Mouse (Mus musculus): ENCODE measurements around the gene Acad8. TPM values are rescaled to one million over a fixed set of nuclear protein-coding genes. Genes with fewer than 3 reads are reported as not detected.

Gene Acad8
- polyA plus RNA-seq, 1 experiment: 24.0 TPM

DNA sequence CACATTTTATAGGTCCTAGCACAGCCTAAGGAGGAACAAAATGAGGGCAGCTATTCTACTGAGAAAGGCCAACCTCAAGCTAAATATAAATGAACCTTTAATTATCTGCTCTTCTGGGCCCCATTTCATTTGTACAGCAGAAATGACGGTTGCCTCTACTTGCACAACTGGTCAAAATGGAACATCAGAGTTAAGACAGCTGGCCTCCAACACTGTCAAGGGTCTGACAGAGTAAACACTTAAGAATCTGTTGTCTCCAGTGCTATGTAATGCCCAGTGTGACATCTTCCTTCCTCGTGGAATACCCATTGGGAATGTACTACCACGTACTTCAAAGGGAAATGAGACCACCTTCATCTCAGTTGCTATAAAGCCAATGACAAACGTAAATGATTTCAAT lies 12.2 kb upstream of the Acad8 start:
- TF ChIP-seq POLR2A (IDR thresholded peaks at IDR 0.05; ENCODE audit: low read depth, low read length) (no peak), CTCF (IDR thresholded peaks at IDR 0.05; ENCODE audit: borderline replicate concordance, insufficient read depth, low read length) (no peak)
- no peaks in the 10 kb centered on the region for H3K4me1 ChIP-seq (ENCODE audit: control insufficient read depth, insufficient read depth, low read length)
- no peak overlapping the region for H3K4me3 ChIP-seq (ENCODE audit: insufficient read depth, low read length)
- H3K27ac ChIP-seq (ENCODE audit: insufficient read depth, low read length): no peak overlapping the region

GRCm38 (mm10) chr9:27009231-27009630 lies 9.9 kb upstream of the Acad8 start:
- TF ChIP-seq CTCF (IDR thresholded peaks at IDR 0.05; ENCODE audit: borderline replicate concordance, insufficient read depth, low read length) (no peak), POLR2A (IDR thresholded peaks at IDR 0.05; ENCODE audit: low read depth, low read length) (no peak)
- Histone ChIP-seq H3K27ac (ENCODE audit: insufficient read depth, low read length) (no peak overlapping the region), H3K4me3 (ENCODE audit: insufficient read depth, low read length) (no peak overlapping the region), H3K4me1 (ENCODE audit: control insufficient read depth, insufficient read depth, low read length) (no peaks in the 10 kb centered on the region)

- Histone ChIP-seq H3K4me1 (ENCODE audit: control insufficient read depth, insufficient read depth, low read length) (no peaks in the 10 kb centered on the region), H3K4me3 (ENCODE audit: insufficient read depth, low read length) (no peak overlapping the region), H3K27ac (ENCODE audit: insufficient read depth, low read length) (no peak overlapping the region)
- TF ChIP-seq CTCF (IDR thresholded peaks at IDR 0.05; ENCODE audit: borderline replicate concordance, insufficient read depth, low read length) (no peak), POLR2A (IDR thresholded peaks at IDR 0.05; ENCODE audit: low read depth, low read length) (no peak)
These were observed 7.5 kb upstream of the Acad8 start for GRCm38 (mm10) chr9:27006866-27007265.

GRCm38 (mm10) chr9:27005933-27006332 lies 6.6 kb upstream of the Acad8 start:
- no peak overlapping the region for H3K4me3 ChIP-seq (ENCODE audit: insufficient read depth, low read length)
- peaks cover 4% of the 10 kb centered on the region; the same call in 1 of the 2 replicates for H3K4me1 ChIP-seq (ENCODE audit: control insufficient read depth, insufficient read depth, low read length)
- TF ChIP-seq POLR2A (IDR thresholded peaks at IDR 0.05; ENCODE audit: low read depth, low read length) (no peak), CTCF (IDR thresholded peaks at IDR 0.05; ENCODE audit: borderline replicate concordance, insufficient read depth, low read length) (no peak)

GRCm38 (mm10) chr9:27005231-27005630 lies 5.9 kb upstream of the Acad8 start:
- TF ChIP-seq CTCF (IDR thresholded peaks at IDR 0.05; ENCODE audit: borderline replicate concordance, insufficient read depth, low read length) (no peak), POLR2A (IDR thresholded peaks at IDR 0.05; ENCODE audit: low read depth, low read length) (no peak)
- H3K27ac ChIP-seq (ENCODE audit: insufficient read depth, low read length): no peak overlapping the region
- H3K4me1 ChIP-seq (ENCODE audit: control insufficient read depth, insufficient read depth, low read length): peaks cover 6% of the 10 kb centered on the region
- no peak overlapping the region for H3K4me3 ChIP-seq (ENCODE audit: insufficient read depth, low read length)

More at GRCm38 (mm10) chr9:27005933-27006332, 6.6 kb upstream of the Acad8 start:
- no peak overlapping the region for H3K27ac ChIP-seq (ENCODE audit: insufficient read depth, low read length)

DNA sequence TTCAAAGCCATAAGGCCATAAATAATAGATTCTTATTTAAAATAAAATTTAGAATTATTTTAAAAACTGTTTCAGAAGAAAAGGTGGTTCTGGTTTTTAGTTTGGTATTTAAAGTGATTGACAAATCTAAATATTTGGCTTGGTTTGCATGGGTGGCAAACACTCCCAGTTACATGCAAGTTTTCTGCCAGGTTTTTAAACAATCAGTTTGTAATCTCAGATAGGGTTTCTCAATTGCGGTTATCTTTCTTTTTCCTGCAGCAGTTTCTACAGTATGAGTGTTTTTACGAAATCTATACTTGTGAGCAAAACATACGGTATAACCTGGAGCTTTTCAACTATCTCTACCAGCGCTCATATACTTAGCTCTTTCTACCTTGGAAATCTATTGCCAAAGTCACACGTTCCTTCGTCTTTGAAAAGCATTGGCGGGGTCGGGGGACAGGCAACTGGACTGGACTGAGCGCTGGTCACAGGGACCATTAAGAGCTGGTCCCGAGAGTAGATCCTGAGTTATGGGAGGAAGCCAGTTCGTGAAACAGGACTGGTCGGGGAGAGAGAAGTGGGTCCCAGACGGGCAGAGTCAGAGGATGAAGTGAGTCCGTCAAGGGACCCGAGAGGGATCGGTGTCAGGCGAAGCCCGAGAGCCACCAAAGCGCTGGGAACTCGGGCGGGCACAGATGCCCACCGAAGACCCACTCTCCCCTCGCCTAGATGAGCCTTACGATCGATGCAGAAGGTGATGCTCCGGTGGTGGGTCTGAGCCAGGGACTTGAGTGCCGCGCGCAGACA lies 501 bp downstream of the Acad8 start:
- Histone ChIP-seq H3K4me3 (ENCODE audit: insufficient read depth, low read length) (peak overlapping the region; percentile 91), H3K27ac (ENCODE audit: insufficient read depth, low read length) (0 out of 2 replicates have a peak overlapping the region, but pooled peaks have one; percentile 46), H3K4me1 (ENCODE audit: control insufficient read depth, insufficient read depth, low read length) (peaks cover 8% of the 10 kb centered on the region)
- no peak for TF ChIP-seq POLR2A (IDR thresholded peaks at IDR 0.05; ENCODE audit: low read depth, low read length)
- no peak for TF ChIP-seq CTCF (IDR thresholded peaks at IDR 0.05; ENCODE audit: borderline replicate concordance, insufficient read depth, low read length)

DNA sequence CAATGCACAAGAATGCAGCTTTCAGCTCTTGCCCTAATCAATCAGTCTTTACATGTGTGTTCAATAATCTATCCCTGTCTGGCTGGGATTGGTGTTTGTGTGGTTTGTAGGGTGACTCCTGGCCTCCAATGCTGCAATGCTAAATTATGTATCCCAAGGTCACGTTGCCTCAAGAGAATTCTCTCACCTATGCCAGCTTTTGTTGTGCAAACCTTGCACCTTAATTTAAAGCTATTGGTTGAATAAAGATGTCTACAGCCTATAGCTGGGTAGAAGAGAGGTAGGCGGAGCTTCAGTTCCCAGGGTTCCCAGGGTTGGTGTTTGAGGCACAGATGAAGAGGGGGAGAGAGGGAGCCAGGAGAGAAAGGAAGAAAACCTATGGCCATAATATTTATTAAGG lies 1.9 kb downstream of the Acad8 start:
- TF ChIP-seq CTCF (IDR thresholded peaks at IDR 0.05; ENCODE audit: borderline replicate concordance, insufficient read depth, low read length) (no peak), POLR2A (IDR thresholded peaks at IDR 0.05; ENCODE audit: low read depth, low read length) (no peak)
- Histone ChIP-seq H3K4me3 (ENCODE audit: insufficient read depth, low read length) (no peak overlapping the region), H3K4me1 (ENCODE audit: control insufficient read depth, insufficient read depth, low read length) (peaks cover 8% of the 10 kb centered on the region), H3K27ac (ENCODE audit: insufficient read depth, low read length) (no peak overlapping the region)

- no peak overlapping the region for H3K4me3 ChIP-seq (ENCODE audit: insufficient read depth, low read length)
- H3K27ac ChIP-seq (ENCODE audit: insufficient read depth, low read length): no peak overlapping the region
- H3K4me1 ChIP-seq (ENCODE audit: control insufficient read depth, insufficient read depth, low read length): peaks cover 8% of the 10 kb centered on the region
- no peak for TF ChIP-seq CTCF (IDR thresholded peaks at IDR 0.05; ENCODE audit: borderline replicate concordance, insufficient read depth, low read length)
- TF ChIP-seq POLR2A (IDR thresholded peaks at IDR 0.05; ENCODE audit: low read depth, low read length): no peak
These were observed 2.3 kb downstream of the Acad8 start for GRCm38 (mm10) chr9:26997062-26997461.

GRCm38 (mm10) chr9:26993900-26994299 lies 5.5 kb downstream of the Acad8 start:
- H3K4me1 ChIP-seq (ENCODE audit: control insufficient read depth, insufficient read depth, low read length): peaks cover 2% of the 10 kb centered on the region; the same call in 1 of the 2 replicates
- H3K27ac ChIP-seq (ENCODE audit: insufficient read depth, low read length): no peak overlapping the region
- no peak overlapping the region for H3K4me3 ChIP-seq (ENCODE audit: insufficient read depth, low read length)
- TF ChIP-seq POLR2A (IDR thresholded peaks at IDR 0.05; ENCODE audit: low read depth, low read length) (no peak), CTCF (IDR thresholded peaks at IDR 0.05; ENCODE audit: borderline replicate concordance, insufficient read depth, low read length) (no peak)

- TF ChIP-seq POLR2A (IDR thresholded peaks at IDR 0.05; ENCODE audit: low read depth, low read length): no peak
- no peak for TF ChIP-seq CTCF (IDR thresholded peaks at IDR 0.05; ENCODE audit: borderline replicate concordance, insufficient read depth, low read length)
- Histone ChIP-seq H3K4me3 (ENCODE audit: insufficient read depth, low read length) (no peak overlapping the region), H3K4me1 (ENCODE audit: control insufficient read depth, insufficient read depth, low read length) (peaks cover under 1% of the 10 kb centered on the region; the same call in 1 of the 2 replicates), H3K27ac (ENCODE audit: insufficient read depth, low read length) (no peak overlapping the region)
These were observed 6.2 kb downstream of the Acad8 start for GRCm38 (mm10) chr9:26993118-26993517.

Data from embryonic fibroblast, embryonic 13.5 days (primary cell).